Mouse (Mus musculus) ES-E14 (cell line): ENCODE results near the gene Golga2. TPM values are rescaled to one million over a fixed set of nuclear protein-coding genes. Genes with fewer than 3 reads are reported as not detected.

ENCODE experiments used
- DNase-seq: peaks from one replicate; pipeline ENCODE4 v3.0.0-alpha.2; 2013; ENCODE audit warnings: low read depth, low spot score
- H3K27ac ChIP-seq: 2 replicates; pipeline ENCODE4 v1.5.1; 2012; ENCODE audit warnings: low read depth, mild to moderate bottlenecking, low read length, moderate library complexity, mixed read lengths; ENCODE audit not compliant: poor library complexity, insufficient read depth, severe bottlenecking
- H3K36me3 ChIP-seq: 2 replicates; pipeline ENCODE4 v1.6.1; 2012; ENCODE audit warnings: mild to moderate bottlenecking, low read length, moderate library complexity, mixed read lengths; ENCODE audit not compliant: control insufficient read depth, poor library complexity, insufficient read depth, severe bottlenecking
- H3K4me1 ChIP-seq, 2 experiments: fragments of 150-350 bp in 1 of 2; sonication (generic) in 1 of 2; 2 replicates each; pipeline ENCODE4 v1.6.1; 2012; ENCODE audit warnings: low read length in 2 of 2, mild to moderate bottlenecking in 1 of 2, mixed read lengths in 1 of 2; ENCODE audit not compliant: control insufficient read depth in 2 of 2, insufficient read depth in 2 of 2, poor library complexity in 1 of 2
- H3K4me3 ChIP-seq, 2 experiments: fragments of 150-350 bp in 1 of 2; sonication (generic) in 1 of 2; 2 replicates each; pipeline ENCODE4 v1.5.1; 2012; ENCODE audit warnings: low read length in 2 of 2, low read depth in 1 of 2, mild to moderate bottlenecking in 1 of 2, mixed read lengths in 1 of 2; ENCODE audit not compliant: insufficient read depth in 1 of 2, poor library complexity in 1 of 2, severe bottlenecking in 1 of 2
- H3K9ac ChIP-seq: 2 replicates; pipeline ENCODE4 v1.6.1; 2012; ENCODE audit warnings: low read depth, mild to moderate bottlenecking, low read length, mixed read lengths; ENCODE audit not compliant: poor library complexity, insufficient read depth, severe bottlenecking
- H3K9me3 ChIP-seq: fragments of 150-350 bp; sonication (generic); 2 replicates; pipeline ENCODE4 v1.6.1; 2012; ENCODE audit warnings: low read depth, mild to moderate bottlenecking, low read length; ENCODE audit not compliant: control insufficient read depth, insufficient read depth
- CHD2 ChIP-seq: IDR thresholded peaks from 2 replicates; pipeline ENCODE4 v1.6.1; 2014; ENCODE audit warnings: mild to moderate bottlenecking, low read depth, low read length, inconsistent platforms
- HCFC1 ChIP-seq: IDR thresholded peaks from 2 replicates; pipeline ENCODE4 v1.6.1; 2012; ENCODE audit warnings: low read length, inconsistent platforms, borderline replicate concordance; ENCODE audit not compliant: insufficient read depth
- MAFK ChIP-seq: IDR thresholded peaks from 2 replicates; pipeline ENCODE4 v1.6.1; 2014; ENCODE audit warnings: mild to moderate bottlenecking, low read depth, low read length, inconsistent platforms; ENCODE audit not compliant: insufficient read depth
- ZC3H11A ChIP-seq: IDR thresholded peaks from 2 replicates; pipeline ENCODE4 v1.6.1; 2012; ENCODE audit warnings: low read depth, mild to moderate bottlenecking, inconsistent platforms, low read length, borderline replicate concordance
- ZNF384 ChIP-seq: IDR thresholded peaks from 2 replicates; pipeline ENCODE4 v1.6.1; 2012; ENCODE audit warnings: low read depth, low read length, inconsistent platforms
- in situ Hi-C, 2 experiments: fragments of 600-800 bp; cut with MboI; formaldehyde crosslinking; loops; one replicate each; pipeline ENCODE4 v1.15.1; 2025; ENCODE audit warnings: low sequenced_read_pairs in 2 of 2, inconsistent platforms in 1 of 2; ENCODE audit not compliant: unreplicated experiment in 2 of 2
- total RNA-seq: library from RNA; depleted of rRNA; stranded (reverse); fragments of 300-350 nt; gene quantifications from 2 replicates; pipeline ENCODE4 v1.2.3, GENCODE M21; 2012

Gene Golga2
- total RNA-seq, 1 experiment = 42.2 TPM

DNA sequence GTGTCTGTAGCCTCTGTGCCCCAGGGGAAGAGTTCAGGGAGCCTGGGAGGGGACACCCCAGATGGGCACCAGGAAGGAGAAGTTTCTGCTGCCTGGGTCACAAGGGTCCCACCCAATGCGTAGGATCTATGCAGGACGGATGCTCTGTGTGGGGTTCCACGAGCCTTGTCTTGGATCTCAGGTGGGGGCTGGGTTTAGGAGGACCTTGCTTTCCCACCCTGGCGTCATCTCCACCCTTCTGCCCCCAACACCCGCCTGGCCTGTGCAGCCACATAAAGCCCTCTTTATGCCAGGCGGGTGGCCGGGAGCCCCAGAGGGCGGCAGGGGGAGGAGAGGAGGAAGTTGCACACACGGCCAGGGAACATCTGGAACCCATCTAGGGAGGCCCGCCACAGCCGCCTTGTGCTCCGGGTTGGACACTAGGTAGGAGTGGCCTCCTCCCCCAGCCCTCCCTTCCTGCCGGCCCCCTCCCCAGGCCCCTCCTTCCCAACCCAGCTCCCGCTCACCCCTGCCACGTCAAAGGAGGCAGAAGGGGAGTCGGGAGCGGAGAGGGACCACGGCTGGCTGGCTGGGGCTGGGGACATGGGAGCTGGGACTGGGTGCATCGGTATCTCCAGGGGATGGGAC, 30.7 kb downstream of the Golga2 start:
- Histone ChIP-seq H3K36me3 (no peaks in the 10 kb centered on the region), H3K27ac (no peak overlapping the region), H3K9ac (peak overlapping the region; percentile 33), H3K9me3 (no peaks in the 10 kb centered on the region), H3K4me3 (peak overlapping the region; percentile 47 to 51; a peak in 3 of 4 replicates), H3K4me1 (peaks cover 0 to 23% of the 10 kb centered on the region in 2 experiments; a peak in 2 of 4 replicates)
- no peak for DNase-seq
- TF ChIP-seq CHD2 (no peak), ZC3H11A (no peak), ZNF384 (no peak), MAFK (no peak), HCFC1 (no peak)
- in situ Hi-C loops = no loop called here

DNA sequence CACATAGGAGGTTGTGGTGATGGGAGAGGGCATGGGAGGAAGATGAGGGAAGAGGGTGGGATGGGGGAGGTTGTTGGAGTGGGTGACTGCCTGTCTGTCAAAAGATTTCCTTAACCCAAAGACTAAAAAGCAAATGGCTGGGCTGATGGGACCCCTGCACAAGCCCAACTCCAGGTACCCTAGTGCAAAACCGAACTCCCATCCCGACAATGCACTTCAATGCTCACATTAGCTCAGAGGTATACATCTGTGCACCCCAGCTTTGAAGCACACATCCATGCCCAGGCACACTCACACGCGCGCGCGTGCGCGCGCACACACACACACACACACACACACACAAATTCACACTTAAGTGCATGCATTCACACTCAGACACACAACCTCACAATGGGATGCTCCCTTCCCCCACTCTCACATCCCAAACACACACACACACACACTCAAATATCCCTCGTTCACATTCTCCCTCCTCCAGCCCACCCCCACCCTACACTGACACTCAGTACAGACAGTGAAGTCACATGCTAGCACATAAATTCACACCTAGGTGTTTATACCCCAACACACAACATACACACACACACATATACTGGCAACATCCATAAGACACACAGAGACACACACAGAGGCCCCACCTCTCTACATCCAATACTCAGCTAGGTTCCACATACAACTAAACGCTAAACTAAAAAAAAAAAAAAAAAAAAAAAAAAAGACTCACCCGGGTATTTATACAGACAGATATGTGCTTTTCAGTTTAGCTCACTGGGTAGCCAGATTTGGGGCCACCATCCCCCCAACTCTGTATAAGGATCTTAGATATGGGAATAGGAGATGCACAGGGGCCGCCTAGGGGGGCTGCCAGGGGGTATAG, 31.8 kb downstream of the Golga2 start:
- TF ChIP-seq ZC3H11A = no peak
- TF ChIP-seq ZNF384 = 0 out of 2 replicates have a peak, but pooled peaks have one; percentile 35
- DNase-seq = no peak

DNA sequence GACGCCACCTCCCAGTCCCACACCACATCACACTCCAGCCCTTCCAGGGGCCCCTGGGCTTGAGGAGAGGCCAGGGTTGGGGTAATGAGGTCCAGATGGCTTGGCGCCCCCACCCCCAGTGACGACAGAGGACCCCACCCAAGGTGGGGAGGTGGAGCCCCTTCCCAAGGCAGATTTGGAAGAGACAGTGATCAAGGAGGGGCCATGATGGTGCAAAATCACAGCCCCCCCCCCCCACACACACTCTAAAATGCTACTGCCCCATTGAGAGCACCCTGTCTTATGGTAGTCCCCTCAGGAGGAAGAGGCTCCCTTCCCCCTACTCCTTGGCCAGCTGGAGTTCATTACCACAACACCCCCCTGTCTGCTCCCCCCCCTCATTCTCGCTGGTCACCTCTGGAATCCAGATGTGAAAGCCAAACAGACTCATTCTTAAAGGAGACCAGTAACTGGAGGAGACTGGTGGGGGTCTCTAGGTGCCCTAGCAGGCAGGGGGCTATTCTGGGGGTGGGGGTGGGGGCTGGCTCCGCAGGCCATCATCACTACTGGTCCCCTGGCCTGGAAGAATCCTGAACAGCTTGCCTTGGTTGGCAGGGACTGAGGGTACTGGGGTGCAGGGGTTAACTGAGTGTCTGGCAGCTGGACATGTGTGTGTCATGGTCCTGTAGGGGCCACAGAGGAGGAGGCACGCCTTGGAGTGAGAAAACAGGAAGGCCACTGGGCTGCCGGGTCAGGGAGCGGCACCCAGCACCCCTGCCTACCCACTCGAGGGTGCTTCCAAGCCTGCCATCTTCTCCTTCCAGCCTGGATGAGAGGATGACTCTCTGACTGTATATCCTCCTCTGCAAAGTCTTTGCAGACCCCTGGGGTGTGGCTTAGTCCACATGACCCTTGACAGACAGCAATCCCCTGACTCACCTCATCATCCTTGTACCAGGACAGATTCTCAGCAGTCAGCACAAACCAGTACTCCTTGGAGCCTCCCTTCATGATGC, 32.7 kb downstream of the Golga2 start:
- DNase-seq = no peak
- Histone ChIP-seq H3K27ac (no peak overlapping the region), H3K4me1 (peaks cover 0 to 23% of the 10 kb centered on the region in 2 experiments; a peak in 2 of 4 replicates), H3K9ac (no peak overlapping the region; the same call in 1 of the 2 replicates), H3K4me3 (no peak overlapping the region), H3K36me3 (no peaks in the 10 kb centered on the region), H3K9me3 (no peaks in the 10 kb centered on the region)
- in situ Hi-C loops = no loop called here
- TF ChIP-seq HCFC1 (no peak), CHD2 (no peak), MAFK (no peak), ZNF384 (no peak)

More for the DNA sequence above, 31.8 kb downstream of the Golga2 start:
- no peaks in the 10 kb centered on the region for H3K9me3 ChIP-seq
- peak overlapping the region in 1 of 2 experiments; percentile 47; a peak in 1 of 4 replicates for H3K4me3 ChIP-seq
- in situ Hi-C loops = no loop called here
- H3K27ac ChIP-seq = no peak overlapping the region
- peaks cover 0 to 23% of the 10 kb centered on the region in 2 experiments; a peak in 2 of 4 replicates for H3K4me1 ChIP-seq
- no peak overlapping the region; the same call in 1 of the 2 replicates for H3K9ac ChIP-seq
- no peaks in the 10 kb centered on the region for H3K36me3 ChIP-seq

DNA sequence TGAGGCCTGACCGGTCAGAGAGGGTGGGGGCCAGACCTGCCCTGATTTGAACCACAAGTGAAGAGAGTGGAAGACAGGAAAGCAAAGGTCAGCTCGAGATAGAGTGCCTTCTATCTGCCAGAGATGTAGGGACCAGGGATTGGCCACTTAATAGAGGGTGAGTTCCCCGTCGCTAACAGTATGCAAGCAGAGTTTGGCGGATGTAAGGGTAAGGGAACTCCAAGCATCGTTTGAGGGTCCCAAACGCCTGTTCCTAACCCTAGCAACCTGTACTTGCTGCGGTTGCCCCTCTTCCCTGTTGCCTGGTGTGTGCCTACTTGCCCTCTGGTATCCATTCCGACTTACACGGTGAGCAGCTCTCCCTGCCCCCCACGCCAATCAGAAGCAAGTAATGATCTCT, 33.5 kb downstream of the Golga2 start:
- H3K36me3 ChIP-seq = no peaks in the 10 kb centered on the region
- TF ChIP-seq MAFK (no peak), ZNF384 (no peak), HCFC1 (no peak), CHD2 (no peak), ZC3H11A (no peak)
- no peak overlapping the region for H3K4me3 ChIP-seq
- peaks cover 0 to 21% of the 10 kb centered on the region in 2 experiments; a peak in 2 of 4 replicates for H3K4me1 ChIP-seq
- no peak for DNase-seq
- in situ Hi-C loops = no loop called here
- H3K27ac ChIP-seq = no peak overlapping the region
- H3K9ac ChIP-seq = no peak overlapping the region
- no peaks in the 10 kb centered on the region for H3K9me3 ChIP-seq
